Mouse (Mus musculus) embryonic facial prominence, embryonic 14.5 days (tissue): ENCODE measurements around the gene Clic3. TPM values are rescaled to one million over a fixed set of nuclear protein-coding genes. Genes with fewer than 3 reads are reported as not detected.
A peak's percentile ranks its signal among the peaks of the same experiment; 100 is the strongest.

Source experiments
- ATAC-seq: fragments of 200-750 bp; cut with Nextera tagmentation; 2 replicates; pipeline ENCODE4 v1.8.0; 2017; ENCODE audit warnings: low read depth, moderate number of reproducible peaks, moderate TSS enrichment
- DNase-seq: peaks from one replicate; pipeline ENCODE4 v3.0.0-alpha.2; 2015; ENCODE audit warnings: low spot score
- H3K27ac ChIP-seq: fragments of 300-500 bp; sonication (generic); replicated peaks from 2 replicates; pipeline ENCODE4 v1.5.1; 2014; ENCODE audit warnings: low read depth, mild to moderate bottlenecking, low read length, moderate library complexity
- H3K27me3 ChIP-seq: fragments of 300-500 bp; sonication (generic); replicated peaks from 2 replicates; pipeline ENCODE4 v1.6.1; 2014; ENCODE audit warnings: low read length; ENCODE audit not compliant: control insufficient read depth, insufficient read depth
- H3K36me3 ChIP-seq: fragments of 300-500 bp; sonication (generic); 2 replicates; pipeline ENCODE4 v1.6.1; 2014; ENCODE audit warnings: low read length, mixed read lengths; ENCODE audit not compliant: control insufficient read depth, insufficient read depth
- H3K4me1 ChIP-seq: fragments of 300-500 bp; sonication (generic); 2 replicates; pipeline ENCODE4 v1.6.1; 2014; ENCODE audit warnings: antibody characterized with exemption, low read length; ENCODE audit not compliant: control insufficient read depth, insufficient read depth
- H3K4me2 ChIP-seq: fragments of 300-500 bp; sonication (generic); 2 replicates; pipeline ENCODE4 v1.6.1; 2014; ENCODE audit warnings: low read depth, mild to moderate bottlenecking, low read length, moderate library complexity, mixed read lengths
- H3K4me3 ChIP-seq: fragments of 300-500 bp; sonication (generic); 2 replicates; pipeline ENCODE4 v1.5.1; 2014; ENCODE audit warnings: low read depth, mild to moderate bottlenecking, low read length
- H3K9ac ChIP-seq: fragments of 300-500 bp; sonication (generic); 2 replicates; pipeline ENCODE4 v1.6.1; 2014; ENCODE audit warnings: low read depth, mild to moderate bottlenecking, low read length, moderate library complexity, mixed read lengths
- H3K9me3 ChIP-seq: fragments of 300-500 bp; sonication (generic); 2 replicates; pipeline ENCODE4 v1.6.1; 2016; ENCODE audit warnings: low read length; ENCODE audit not compliant: control insufficient read depth
- WGBS: fragments of 180-500 bp; shearing (Covaris S2); extraction: QIAGEN DNeasy Blood & Tissue Kit; methylation state at CpG from one replicate; pipeline ENCODE4 v1.1.7; 2014; 5-methylcytosine and 5-hydroxymethylcytosine counted together
- polyA plus RNA-seq: library from polyadenylated mRNA; unstranded; fragments of >200 nt; fragmentation: Nextera tagmentation; extraction: Ambion mirVana; gene quantifications from 2 replicates; pipeline ENCODE4 v1.2.1, GENCODE M21; 2014

Gene Clic3
- polyA plus RNA-seq, 1 experiment from 2014 or later, result 22.7 TPM

DNA sequence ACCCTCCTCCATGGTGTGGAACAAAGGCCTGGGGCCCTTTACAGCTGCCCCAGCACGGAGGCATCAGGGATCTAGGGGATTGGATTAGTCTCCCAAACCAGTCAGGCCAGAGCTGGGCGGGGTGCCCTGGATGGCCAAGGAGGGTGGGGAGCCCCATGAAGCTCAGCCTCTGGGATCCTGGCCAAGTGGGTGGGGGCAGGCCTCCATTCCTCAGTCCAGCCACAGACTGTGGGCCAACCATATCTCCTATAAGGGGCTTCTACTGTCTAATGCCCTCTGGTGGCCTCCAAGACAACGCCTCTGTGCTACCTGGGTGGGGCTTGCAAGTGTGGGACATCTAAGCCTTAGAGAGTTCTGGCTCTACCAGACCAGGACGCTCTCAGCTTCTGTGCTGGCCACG, 2.3 kb downstream of the Clic3 start:
- ATAC-seq, result peak; percentile 1; the same call in 1 of the 2 replicates

DNA sequence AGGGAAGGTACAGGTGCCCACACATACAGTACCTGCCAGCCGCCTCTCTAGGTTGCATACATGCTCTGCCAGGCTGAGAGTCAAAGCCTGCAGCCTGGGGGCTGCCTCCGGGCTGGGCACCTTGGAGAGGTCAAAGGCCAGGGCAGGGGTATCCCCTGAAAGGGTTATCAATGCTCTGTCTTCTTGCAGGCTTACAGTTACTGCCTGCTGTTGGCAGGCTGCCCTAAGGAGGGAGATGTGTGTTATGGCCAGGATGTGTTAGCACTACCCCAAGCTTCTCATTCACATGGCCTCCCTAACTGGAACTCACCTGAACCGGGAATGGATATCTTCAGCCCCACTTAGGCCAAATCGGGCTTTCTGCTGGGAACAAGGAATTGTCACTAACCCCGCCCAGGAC, 3.5 kb downstream of the Clic3 start:
- Histone ChIP-seq H3K4me2 (peak overlapping the region; percentile 70), H3K36me3 (no peaks in the 10 kb centered on the region), H3K27ac (peak overlapping the region; percentile 90), H3K4me3 (peak overlapping the region; percentile 75), H3K9me3 (no peaks in the 10 kb centered on the region), H3K27me3 (no peaks in the 10 kb centered on the region), H3K9ac (peak overlapping the region; percentile 80), H3K4me1 (peaks cover 10% of the 10 kb centered on the region; the same call in 1 of the 2 replicates)
- 51% methylated on average over 4 of the region's 5 CpGs for WGBS
- DNase-seq (no peak), ATAC-seq (no peak)

More for the DNA sequence above, 2.3 kb downstream of the Clic3 start:
- Histone ChIP-seq H3K4me3 (no peak overlapping the region), H3K9me3 (no peaks in the 10 kb centered on the region), H3K9ac (no peak overlapping the region), H3K36me3 (no peaks in the 10 kb centered on the region), H3K4me1 (peaks cover 10% of the 10 kb centered on the region; the same call in 1 of the 2 replicates), H3K4me2 (no peak overlapping the region), H3K27ac (no peak overlapping the region), H3K27me3 (no peaks in the 10 kb centered on the region)
- WGBS, result 71% methylated on average over 5 of the region's 5 CpGs
- DNase-seq, result peak; percentile 71

DNA sequence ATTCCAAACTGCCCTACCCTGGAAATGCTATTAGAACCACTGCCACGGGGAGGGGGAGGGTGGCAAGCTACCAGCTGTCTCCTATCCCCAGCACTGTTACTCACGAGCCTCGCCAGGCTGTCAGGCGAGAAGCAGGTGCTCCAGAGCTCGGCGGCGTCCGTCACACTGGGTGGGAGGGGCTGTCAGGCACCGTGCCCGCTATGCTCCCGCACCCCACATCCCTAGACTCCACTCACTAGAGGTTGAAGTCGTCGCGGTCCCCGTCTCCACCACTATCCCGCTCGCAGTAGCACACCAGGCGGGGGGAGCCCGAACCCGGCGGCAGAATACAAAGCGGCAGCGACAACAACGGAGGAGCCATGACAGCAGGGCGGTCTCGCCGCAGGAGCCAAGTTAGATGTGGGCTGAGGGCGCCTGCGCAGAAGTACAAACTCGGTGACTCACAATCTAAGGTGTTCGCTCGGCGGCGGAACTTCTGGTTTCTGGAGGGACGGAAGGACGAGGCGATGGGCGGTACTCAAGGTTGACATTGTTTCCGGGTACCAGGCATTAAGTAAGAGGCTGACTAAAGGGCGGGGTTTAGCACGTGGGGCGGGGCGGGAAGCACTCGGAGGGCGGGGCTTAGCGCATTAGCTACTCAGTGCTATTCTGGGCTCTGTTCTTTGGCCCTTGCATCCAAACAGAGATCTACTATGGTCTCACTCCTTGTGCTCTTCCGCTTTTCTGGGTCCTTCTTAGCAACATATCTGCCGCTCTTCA, 4.1 kb downstream of the Clic3 start, which contains the start of gene Paxx:
TSS of gene Paxx (minus strand) at position 544 of the 759 bp plus-strand sequence.
- WGBS, result 1% methylated on average over 37 of the region's 48 CpGs
- peak; percentile 98 for DNase-seq
- no peaks in the 10 kb centered on the region for H3K36me3 ChIP-seq
- peak within 1 kb of the TSS; percentile 70 for H3K4me2 ChIP-seq
- H3K9me3 ChIP-seq, result no peaks in the 10 kb centered on the region
- peak within 1 kb of the TSS; percentile 80 for H3K9ac ChIP-seq
- peak within 1 kb of the TSS; percentile 75 for H3K4me3 ChIP-seq
- H3K27me3 ChIP-seq, result no peaks in the 10 kb centered on the region
- ATAC-seq, result peak; percentile 93
- peaks cover 10% of the 10 kb centered on the region; the same call in 1 of the 2 replicates for H3K4me1 ChIP-seq
- peak within 1 kb of the TSS; percentile 90 for H3K27ac ChIP-seq

DNA sequence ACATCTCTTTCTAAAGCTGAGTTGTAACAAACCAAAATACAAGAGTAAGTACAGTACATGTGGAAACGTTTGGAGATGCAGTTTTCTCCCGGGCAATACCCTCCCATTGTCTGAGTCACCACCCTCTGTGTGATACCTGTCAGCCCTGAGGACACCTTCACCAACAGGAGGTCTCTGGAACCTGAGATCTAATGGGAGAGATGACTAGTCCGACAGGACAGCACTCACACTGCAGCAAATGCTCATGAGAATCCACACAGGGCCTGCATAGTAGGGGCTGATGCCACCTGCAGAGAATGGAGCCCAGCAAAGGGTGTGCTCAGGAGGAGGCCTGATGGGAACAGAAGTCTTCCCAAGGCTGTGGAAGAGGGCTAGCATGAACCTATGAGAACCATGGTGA, 4.8 kb downstream of the Clic3 start:
- 22% methylated on average over 3 of the region's 3 CpGs for WGBS
- Histone ChIP-seq H3K4me3 (peak overlapping the region; percentile 75), H3K4me2 (peak overlapping the region; percentile 70), H3K9ac (peak overlapping the region; percentile 80), H3K36me3 (no peaks in the 10 kb centered on the region), H3K27ac (peak overlapping the region; percentile 90), H3K27me3 (no peaks in the 10 kb centered on the region), H3K4me1 (peaks cover 16% of the 10 kb centered on the region; the same call in 1 of the 2 replicates), H3K9me3 (no peaks in the 10 kb centered on the region)
- ATAC-seq (no peak), DNase-seq (no peak)

DNA sequence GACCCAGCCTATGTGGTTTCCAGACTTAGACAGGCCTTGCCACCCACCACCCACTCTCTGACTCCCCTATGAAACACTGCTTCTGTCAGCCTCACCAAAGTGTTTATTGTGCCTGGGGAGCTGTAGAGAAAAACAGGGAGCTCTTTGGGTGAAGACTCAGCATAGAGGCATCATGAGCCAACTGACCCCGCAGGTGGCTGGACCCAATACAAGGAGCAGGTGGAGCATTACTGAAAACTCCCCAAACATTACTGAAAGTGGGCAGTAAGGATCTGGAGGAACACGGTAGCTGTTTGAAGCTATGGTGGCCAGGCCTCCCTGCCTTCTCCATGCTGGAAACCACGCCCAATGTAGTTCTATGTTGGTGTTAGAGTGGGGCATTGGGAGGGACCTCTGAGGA, 7.0 kb downstream of the Clic3 start:
- Histone ChIP-seq H3K4me1 (peaks cover 16% of the 10 kb centered on the region; the same call in 1 of the 2 replicates), H3K9ac (no peak overlapping the region), H3K4me3 (no peak overlapping the region), H3K27me3 (no peaks in the 10 kb centered on the region), H3K9me3 (no peaks in the 10 kb centered on the region), H3K36me3 (no peaks in the 10 kb centered on the region), H3K4me2 (no peak overlapping the region), H3K27ac (no peak overlapping the region)
- DNase-seq, result no peak
- no peak for ATAC-seq
- WGBS, result 73% methylated on average over 3 of the region's 3 CpGs

DNA sequence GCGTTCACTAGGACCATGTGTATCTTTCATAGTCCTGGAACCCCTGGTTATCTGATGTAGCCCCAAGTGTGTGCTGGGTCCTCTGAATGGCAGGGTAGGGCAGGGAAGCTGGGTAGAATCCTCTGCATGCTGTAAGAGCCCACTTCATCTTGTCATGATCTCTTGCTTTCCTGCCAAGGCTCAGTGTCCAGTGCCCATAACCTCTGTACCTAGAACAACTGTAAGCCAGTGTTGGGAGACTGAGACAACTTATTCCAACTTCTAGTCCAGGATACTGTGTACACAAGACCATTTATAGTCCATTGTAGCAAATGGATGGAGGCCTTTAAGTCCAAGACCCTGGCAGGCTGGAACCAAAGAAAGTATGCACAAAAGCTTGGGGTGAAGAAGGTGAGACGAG, 8.6 kb downstream of the Clic3 start:
- Histone ChIP-seq H3K4me3 (no peak overlapping the region), H3K27me3 (no peaks in the 10 kb centered on the region), H3K9ac (no peak overlapping the region), H3K4me2 (no peak overlapping the region), H3K27ac (no peak overlapping the region), H3K9me3 (no peaks in the 10 kb centered on the region), H3K36me3 (no peaks in the 10 kb centered on the region), H3K4me1 (peaks cover 13% of the 10 kb centered on the region; the same call in 1 of the 2 replicates)
- 77% methylated on average over 2 of the region's 2 CpGs for WGBS
- DNase-seq (no peak), ATAC-seq (no peak)

DNA sequence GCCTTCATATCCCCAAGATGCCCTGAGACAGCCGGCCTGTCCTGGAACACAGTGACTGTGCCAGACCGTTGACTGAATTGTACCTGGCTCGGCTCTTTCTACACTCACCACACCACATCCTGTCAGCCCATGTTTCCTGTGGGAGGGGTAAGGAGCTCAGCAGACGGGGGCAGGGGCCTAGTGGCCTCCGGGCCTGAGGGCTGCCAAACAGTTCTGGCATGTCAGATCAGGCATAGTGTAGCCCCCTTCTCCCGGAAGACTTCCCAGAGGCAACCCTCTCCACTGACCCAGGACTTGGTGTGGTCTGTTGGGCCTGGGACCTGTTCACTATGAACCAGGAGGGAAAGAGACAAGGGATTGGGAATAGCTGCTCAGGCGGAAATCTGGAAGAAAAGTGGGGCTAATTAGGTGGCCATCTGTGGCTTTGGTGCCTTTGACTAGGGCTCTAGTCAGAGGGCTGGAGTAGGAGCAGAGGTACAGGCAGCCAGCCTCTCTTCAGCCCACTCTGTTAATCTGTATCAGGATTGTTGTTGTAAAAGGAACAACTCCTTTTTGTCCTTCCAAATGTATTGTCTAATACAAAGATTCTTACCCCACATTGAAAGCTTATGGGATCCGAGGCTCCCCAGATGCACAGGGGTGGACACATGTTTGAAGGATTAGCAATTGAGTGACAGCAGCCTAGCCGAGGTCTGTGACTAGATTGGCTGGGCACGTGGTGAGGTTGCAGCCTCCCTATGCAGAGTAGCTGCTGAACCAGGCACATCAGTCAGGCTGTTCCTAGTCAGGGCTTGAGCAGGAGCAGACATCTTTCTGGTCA, 9.4 kb downstream of the Clic3 start:
- Histone ChIP-seq H3K4me2 (no peak overlapping the region), H3K36me3 (no peaks in the 10 kb centered on the region), H3K9me3 (no peaks in the 10 kb centered on the region), H3K27ac (no peak overlapping the region), H3K4me1 (peaks cover 13% of the 10 kb centered on the region; the same call in 1 of the 2 replicates), H3K27me3 (no peaks in the 10 kb centered on the region), H3K4me3 (no peak overlapping the region), H3K9ac (no peak overlapping the region)
- WGBS, result 39% methylated on average over 10 of the region's 10 CpGs
- no peak for DNase-seq
- ATAC-seq, result peak; percentile 32; the same call in 1 of the 2 replicates

DNA sequence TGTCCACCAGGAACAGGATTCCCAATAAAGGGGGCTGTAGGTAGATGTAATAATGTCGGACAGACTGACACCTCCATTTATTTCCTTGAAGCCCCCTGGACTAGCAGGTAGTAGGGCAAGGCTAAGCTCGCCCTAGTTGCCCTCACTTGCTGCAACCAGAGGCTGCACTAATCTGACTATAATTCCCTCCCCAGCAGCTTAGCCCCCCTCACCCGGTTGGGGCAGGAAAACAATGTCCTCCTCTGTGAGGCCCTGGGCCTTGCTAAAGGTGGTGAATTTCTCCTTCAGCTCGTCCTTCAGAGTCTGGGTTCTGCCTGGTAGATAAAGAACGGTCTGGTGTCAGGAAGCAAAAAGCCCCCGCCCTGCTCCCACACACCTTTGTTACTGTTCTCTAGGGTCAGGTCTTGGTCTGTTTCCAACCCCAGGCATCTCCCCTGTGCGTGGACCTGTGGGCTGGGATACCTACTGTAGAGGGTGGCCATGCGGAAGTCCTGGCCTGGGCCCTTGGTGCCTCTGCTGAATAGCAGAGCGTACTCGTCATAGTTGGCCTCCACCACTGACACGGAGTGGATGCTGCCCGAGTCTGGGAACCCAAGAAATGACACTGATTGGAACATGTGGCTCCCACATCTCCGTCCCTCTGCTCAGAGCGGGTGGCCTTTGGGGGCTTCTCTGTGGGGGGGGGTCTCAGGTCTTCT, 11.1 kb downstream of the Clic3 start:
- no peak for ATAC-seq
- no peaks in the 10 kb centered on the region for H3K27me3 ChIP-seq
- H3K9ac ChIP-seq, result no peak overlapping the region
- no peak for DNase-seq
- H3K4me2 ChIP-seq, result no peak overlapping the region
- no peak overlapping the region for H3K4me3 ChIP-seq
- H3K27ac ChIP-seq, result no peak overlapping the region
- no peaks in the 10 kb centered on the region for H3K9me3 ChIP-seq
- peaks cover 9% of the 10 kb centered on the region; the same call in 1 of the 2 replicates for H3K4me1 ChIP-seq
- WGBS, result 70% methylated on average over 14 of the region's 14 CpGs
- no peaks in the 10 kb centered on the region for H3K36me3 ChIP-seq
